Mouse (Mus musculus) cerebellum, postnatal 10 days (tissue): ENCODE results near the gene Gnaz.
A peak's percentile ranks its signal among the peaks of the same experiment; 100 is the strongest.
"Not testable (repeated sequence)": the region's sequence is repeated elsewhere in the genome, so short reads cannot be mapped to it uniquely, and the experiment has no call there.

ENCODE experiments used
- DNase-seq, 2 experiments: peaks; one replicate each; pipeline ENCODE4 v3.0.0; 2021; ENCODE audit warnings: mixed read lengths in 2 of 2

Gene Gnaz

GRCm38 (mm10) chr10:75031345-75032114 is 64.6 kb downstream of the Gnaz start:
- no peak for DNase-seq

- DNase-seq = peak; percentile 91 to 95
Measured at GRCm38 (mm10) chr10:75032395-75032794, 65.4 kb downstream of the Gnaz start, which contains the start of gene Rsph14. Rsph14 (minus strand) TSS chr10:75032586.

DNA sequence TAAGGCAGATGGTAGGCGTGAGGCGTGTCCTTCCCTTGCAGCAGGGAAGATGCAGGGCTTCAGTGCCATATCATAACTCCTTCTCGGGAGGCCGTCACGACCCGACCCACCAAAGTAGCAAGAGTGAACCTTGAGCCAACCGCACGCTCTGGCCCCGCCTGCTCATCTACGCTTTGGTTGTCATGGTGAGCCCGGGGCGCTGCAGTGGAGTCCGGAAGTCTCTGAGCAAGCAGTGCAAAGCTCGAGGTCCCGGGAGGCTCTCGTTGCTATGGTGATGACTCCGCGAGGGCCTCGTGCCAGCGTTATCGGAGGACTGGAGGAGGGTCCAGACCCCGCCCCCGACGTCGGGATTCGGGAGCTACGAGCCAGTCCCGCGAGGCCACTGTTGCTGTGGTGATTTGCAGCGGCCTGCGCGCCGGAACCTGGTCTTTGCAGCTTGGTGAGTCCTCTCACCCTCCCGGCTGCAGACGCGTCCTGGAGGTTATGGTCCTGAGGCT is 70.0 kb downstream of the Gnaz start, which contains the start of gene Rab36:
Rab36 (plus strand) TSS at position 176 of the 497 bp plus-strand sequence.
- DNase-seq = peak; percentile 99 to 100

DNA sequence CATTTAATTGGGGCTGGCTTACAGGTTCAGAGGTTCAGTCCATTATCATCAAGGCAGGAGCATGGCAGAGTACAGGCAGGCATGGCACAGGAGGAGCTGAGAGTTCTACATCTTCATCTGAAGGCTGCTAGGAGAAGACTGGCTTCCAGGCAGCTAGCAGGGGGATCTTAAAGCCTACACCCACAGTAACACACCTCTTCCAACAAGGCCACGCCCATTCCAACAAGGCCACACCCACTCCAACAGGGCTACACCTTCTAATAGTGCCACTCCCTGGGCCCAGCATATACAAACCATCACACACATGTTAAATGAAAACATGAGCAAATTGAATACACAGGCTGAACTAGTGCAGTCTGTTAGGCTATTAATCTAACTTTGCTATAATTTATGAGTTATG is 75.1 kb downstream of the Gnaz start:
- not testable (repeated sequence) for DNase-seq

DNA sequence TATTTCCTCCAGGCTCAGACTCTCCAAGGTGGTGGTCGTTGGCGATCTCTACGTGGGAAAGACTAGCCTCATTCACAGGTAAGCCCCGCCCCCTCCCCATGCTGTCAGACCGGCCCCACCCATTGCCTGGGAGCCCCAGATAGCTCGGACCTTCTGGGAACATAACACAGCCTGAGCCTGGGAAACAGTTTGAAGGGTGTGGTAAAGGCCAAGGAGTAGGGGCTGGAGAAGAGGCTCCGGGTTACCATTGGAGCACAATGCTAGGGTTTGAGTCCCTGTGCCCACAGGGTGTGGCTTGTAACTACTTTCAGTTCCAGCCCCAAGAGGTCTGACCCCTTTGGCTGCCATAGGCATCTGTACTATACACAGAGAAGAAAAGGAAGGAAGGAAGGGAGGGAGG is 77.5 kb downstream of the Gnaz start:
- DNase-seq = no peak

DNA sequence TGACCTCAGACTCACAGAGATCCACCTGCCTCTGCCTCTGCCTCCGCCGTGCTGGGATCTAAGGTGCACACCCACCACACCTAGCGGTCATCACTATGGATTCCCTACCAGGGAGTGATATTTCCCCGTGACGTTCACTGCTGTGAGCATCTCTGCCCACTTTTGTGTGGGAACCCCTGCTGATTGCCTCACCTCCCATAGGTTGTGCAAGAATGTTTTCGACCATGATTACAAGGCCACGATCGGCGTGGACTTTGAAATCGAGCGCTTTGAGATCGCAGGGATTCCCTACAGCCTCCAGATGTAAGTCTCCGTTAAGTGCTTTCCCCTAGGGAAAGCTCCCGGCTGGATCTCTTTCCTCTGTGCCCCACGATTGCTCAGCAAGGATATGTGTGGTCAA is 78.9 kb downstream of the Gnaz start:
- no peak for DNase-seq

DNA sequence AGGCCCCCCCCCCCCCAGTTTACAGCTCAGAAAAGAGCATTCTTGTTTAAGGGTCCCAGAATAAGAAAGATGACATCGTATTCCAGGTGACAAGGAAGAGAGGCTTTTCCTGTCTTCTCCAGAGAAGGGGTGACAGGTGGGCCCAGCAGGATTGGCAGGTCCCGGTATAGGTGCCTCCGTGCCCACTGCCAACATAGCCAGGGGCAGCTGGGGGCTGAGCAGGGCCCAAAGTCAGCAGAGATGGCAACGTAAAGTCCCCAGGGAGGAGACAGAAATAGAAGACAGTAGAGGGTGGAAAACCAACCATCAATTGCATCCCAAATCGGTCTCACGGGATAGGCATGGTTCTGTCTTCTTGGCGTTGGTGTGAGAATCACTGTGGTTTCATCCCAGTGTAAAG is 81.7 kb downstream of the Gnaz start:
- DNase-seq = peak in 1 of 2 experiments; percentile 63

GRCm38 (mm10) chr10:75051364-75052074 is 84.5 kb downstream of the Gnaz start:
- DNase-seq = peak in 1 of 2 experiments; percentile 29

- DNase-seq = no peak
Measured at GRCm38 (mm10) chr10:75052902-75053301, 85.9 kb downstream of the Gnaz start.

- DNase-seq = no peak
Measured at GRCm38 (mm10) chr10:75053655-75054054, 86.7 kb downstream of the Gnaz start.

- DNase-seq = peak; percentile 51 to 67
Measured at GRCm38 (mm10) chr10:75054125-75054524, 87.1 kb downstream of the Gnaz start.

- DNase-seq = no peak
Measured at GRCm38 (mm10) chr10:75055672-75056071, 88.7 kb downstream of the Gnaz start.

GRCm38 (mm10) chr10:75056255-75056654 is 89.3 kb downstream of the Gnaz start:
- peak in 1 of 2 experiments; percentile 45 for DNase-seq

DNA sequence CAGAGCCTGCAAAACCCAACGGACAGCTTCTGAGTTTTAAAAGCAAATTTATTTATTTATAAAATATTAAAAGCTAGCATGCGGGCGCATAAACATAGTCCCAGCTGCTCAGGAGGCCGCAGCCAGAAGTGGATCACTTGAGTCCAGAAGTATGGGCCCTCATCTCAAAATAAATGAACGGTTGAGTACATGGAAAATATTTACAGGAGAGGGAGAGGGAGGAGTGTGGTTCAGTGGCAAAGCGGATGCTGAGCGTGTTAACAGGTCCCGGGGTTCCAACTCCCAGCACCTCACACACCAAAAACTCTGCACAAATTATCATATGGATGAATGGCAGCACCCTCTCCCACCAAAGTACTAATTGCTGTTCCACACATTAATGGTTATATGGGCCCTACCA is 91.4 kb downstream of the Gnaz start:
- no peak for DNase-seq

- DNase-seq = peak in 1 of 2 experiments; percentile 32
Measured at GRCm38 (mm10) chr10:75058761-75059395, 91.9 kb downstream of the Gnaz start.

DNA sequence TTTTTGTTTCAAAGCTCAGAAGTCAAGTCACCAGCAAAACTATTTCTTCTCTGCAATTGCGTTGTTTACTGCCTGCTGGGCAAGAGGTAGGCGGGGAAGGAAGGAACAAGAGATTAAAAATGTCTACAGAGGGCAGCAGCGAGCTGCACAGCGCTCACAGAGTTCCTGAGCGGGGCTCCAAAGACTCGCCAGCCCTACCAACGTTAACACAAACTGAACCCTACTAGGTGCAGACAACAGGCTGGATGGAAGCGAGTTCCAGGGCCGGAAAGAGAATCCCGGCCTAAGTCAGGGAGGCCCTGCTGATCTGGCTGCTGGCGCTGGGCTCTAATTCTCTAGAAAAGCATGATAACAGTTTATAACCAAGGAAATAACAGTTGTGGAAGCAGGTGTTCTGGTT is 92.4 kb downstream of the Gnaz start:
- DNase-seq = peak; percentile 85 to 88

DNA sequence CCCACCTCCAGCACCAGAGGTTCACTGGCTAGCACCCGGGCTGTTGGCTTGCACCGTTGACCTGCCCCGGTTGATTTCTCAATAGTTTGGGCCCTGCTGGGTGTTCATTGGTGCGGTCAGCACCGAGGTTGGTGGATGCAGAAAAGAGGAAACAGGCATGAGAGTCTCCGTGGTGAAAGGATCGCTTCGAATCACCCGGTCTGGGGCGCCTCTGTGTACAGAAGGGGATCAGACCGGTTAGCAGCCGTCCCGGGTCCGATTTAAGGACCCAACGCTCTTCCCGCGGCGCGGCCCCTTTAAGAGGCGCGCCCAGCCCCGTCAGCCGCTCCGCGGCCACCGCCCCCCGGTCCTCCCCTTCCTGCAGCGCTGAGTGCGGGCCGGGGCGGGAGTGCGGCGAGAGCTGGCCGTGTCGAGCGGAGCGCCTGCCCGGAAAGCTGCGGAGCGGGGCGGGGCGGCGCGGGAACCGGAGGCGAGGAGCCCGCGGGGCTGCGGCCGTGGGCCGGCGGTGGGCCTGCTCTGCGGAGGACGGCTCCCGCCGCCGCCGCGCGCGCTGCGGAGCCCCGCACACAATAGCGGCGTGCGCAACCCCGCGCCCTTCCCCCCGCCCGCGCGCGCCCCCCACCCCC is 93.4 kb downstream of the Gnaz start, which contains the start of gene Bcr:
Bcr (plus strand) TSS at position 376 of the 626 bp plus-strand sequence.
- DNase-seq = peak; percentile 88 to 91

- DNase-seq = peak; percentile 62 to 69
Measured at GRCm38 (mm10) chr10:75060843-75061235, 93.9 kb downstream of the Gnaz start.

DNA sequence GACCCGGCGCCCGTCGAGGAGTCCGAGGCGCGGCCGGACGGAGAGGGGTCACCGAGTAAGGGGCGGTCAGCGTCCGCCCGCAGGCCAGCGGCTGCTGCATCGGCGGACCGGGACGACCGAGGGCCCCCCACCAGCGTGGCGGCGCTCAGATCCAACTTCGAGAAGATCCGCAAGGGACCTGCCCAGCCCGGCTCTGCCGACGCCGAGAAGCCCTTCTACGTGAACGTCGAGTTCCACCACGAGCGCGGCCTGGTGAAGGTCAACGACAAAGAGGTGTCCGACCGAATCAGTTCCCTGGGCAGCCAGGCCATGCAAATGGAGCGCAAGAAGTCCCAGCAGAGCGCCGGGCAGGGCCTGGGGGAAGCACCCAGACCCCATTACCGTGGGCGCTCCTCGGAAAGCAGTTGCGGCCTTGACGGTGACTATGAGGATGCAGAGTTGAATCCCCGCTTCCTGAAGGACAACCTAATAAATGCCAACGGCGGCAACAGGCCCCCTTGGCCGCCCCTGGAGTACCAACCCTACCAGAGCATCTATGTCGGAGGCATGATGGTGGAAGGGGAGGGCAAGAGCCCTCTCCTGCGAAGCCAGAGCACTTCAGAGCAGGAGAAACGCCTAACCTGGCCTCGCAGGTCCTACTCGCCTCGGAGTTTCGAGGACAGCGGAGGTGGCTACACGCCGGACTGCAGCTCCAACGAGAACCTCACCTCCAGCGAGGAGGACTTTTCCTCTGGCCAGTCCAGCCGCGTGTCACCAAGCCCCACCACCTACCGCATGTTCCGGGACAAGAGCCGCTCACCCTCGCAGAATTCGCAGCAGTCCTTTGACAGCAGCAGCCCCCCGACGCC is 94.6 kb downstream of the Gnaz start:
- peak; percentile 55 to 64 for DNase-seq

DNA sequence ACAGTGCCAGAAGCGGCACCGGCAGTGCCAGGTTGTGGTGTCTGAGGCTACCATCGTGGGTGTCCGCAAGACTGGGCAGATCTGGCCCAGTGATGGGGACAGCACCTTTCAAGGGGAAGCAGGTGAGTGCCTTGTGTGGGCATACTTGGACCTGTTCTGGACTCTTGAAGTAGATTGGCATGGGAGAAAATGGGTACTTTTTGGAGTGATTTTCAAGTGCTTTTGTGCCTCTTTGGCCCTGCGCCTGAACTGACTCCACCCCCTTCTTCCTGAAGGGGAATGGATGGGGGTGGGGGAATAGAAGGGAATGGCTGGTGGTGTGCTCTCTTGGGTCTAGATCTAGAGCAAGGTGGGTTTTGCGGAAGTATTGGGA is 95.2 kb downstream of the Gnaz start:
- DNase-seq = peak; percentile 57 to 61

- DNase-seq = no peak
Measured at GRCm38 (mm10) chr10:75062621-75063020, 95.6 kb downstream of the Gnaz start.
